In genomic region chr14:77547351-77547750, GRCm38 (mm10) we compare ENCODE assay signal across 18 mouse cellular contexts.
DNase-seq lines count a peak whose midpoint lies in the region; ATAC-seq lines count a peak whose summit lies in the region.
"Had no signal": no experiment of that assay in that cellular context is flagged by ENCODE, and none has a peak within 500 bp of the region (broad histone marks: within the 10 kb centered on the region; RNA-seq: fewer than 3 reads in every experiment).

No protein-coding gene starts in this region.

- DNase-seq in cerebellum, adult 18-20 months = peak; percentile 36 to 49
- DNase-seq in cerebellum, postnatal 4 days (ENCODE audit: low spot score in 2 of 2) = no peak
- peak; percentile 72 for DNase-seq in midbrain, embryonic 11.5 days (ENCODE audit: low spot score, missing footprints)
- DNase-seq in midbrain, embryonic 10.5 days (ENCODE audit: low spot score) = no peak
- DNase-seq in cerebellum, postnatal 10 days = peak; percentile 76 to 81
- DNase-seq in thymus, postnatal 36 days = no peak
- DNase-seq: adrenal gland, postnatal 25 days; gastrocnemius, postnatal 36 days; heart, postnatal 4 days; kidney, postnatal 10 days; lung, postnatal 4 days; thymus, adult 18-20 months; thymus, postnatal 4 days had no signal

- H3K4me3 ChIP-seq in midbrain, embryonic 11.5 days (ENCODE audit: low read depth, low read length) = no peak overlapping the region
- H3K4me3 ChIP-seq in midbrain, embryonic 10.5 days = no peak overlapping the region
- H3K4me3 ChIP-seq: forebrain, embryonic 10.5 days; heart, embryonic 15.5 days; hindbrain, embryonic 15.5 days had no signal

- no peak overlapping the region for H3K4me2 ChIP-seq in midbrain, embryonic 11.5 days
- H3K4me2 ChIP-seq: heart, embryonic 15.5 days; hindbrain, embryonic 15.5 days had no signal

- H3K27ac ChIP-seq in midbrain, embryonic 11.5 days (ENCODE audit: low read depth, low read length) = no peak overlapping the region
- H3K27ac ChIP-seq in midbrain, embryonic 10.5 days (replicated peaks) = no peak overlapping the region
- H3K27ac ChIP-seq: forebrain, embryonic 10.5 days; heart, embryonic 15.5 days; hindbrain, embryonic 15.5 days; liver, embryonic 14.5 days had no signal

- no peaks in the 10 kb centered on the region for H3K27me3 ChIP-seq in midbrain, embryonic 11.5 days (ENCODE audit: control insufficient read depth, insufficient read depth, low read length)
- no peaks in the 10 kb centered on the region for H3K27me3 ChIP-seq in midbrain, embryonic 10.5 days (ENCODE audit: low read depth, poor library complexity, severe bottlenecking)
- H3K27me3 ChIP-seq: heart, embryonic 15.5 days; hindbrain, embryonic 15.5 days had no signal

- no peaks in the 10 kb centered on the region for H3K36me3 ChIP-seq in midbrain, embryonic 11.5 days (ENCODE audit: control insufficient read depth, insufficient read depth, low read length)
- H3K36me3 ChIP-seq in midbrain, embryonic 10.5 days = no peaks in the 10 kb centered on the region
- H3K36me3 ChIP-seq: forebrain, embryonic 10.5 days; heart, embryonic 15.5 days; hindbrain, embryonic 15.5 days had no signal

- 88% methylated on average over 5 of the region's 5 CpGs for WGBS in midbrain, embryonic 11.5 days
- WGBS in midbrain, embryonic 10.5 days = 92% methylated on average over 5 of the region's 5 CpGs

- no peak for ATAC-seq in midbrain, embryonic 11.5 days (ENCODE audit: low FRiP score)
- ATAC-seq in CD4-positive, CD25-positive, alpha-beta regulatory T cell, adult 4 months = no peak

- no peaks in the 10 kb centered on the region for H3K9me3 ChIP-seq in midbrain, embryonic 11.5 days (ENCODE audit: control insufficient read depth, low read length)
- H3K9me3 ChIP-seq in midbrain, embryonic 10.5 days (replicated peaks) = no peaks in the 10 kb centered on the region
- H3K9me3 ChIP-seq: forebrain, embryonic 10.5 days; heart, embryonic 15.5 days; hindbrain, embryonic 15.5 days had no signal

- H3K4me1 ChIP-seq in midbrain, embryonic 11.5 days (ENCODE audit: control insufficient read depth, insufficient read depth, low read length) = no peaks in the 10 kb centered on the region
- H3K4me1 ChIP-seq in midbrain, embryonic 10.5 days = no peaks in the 10 kb centered on the region

- no peak overlapping the region for H3K9ac ChIP-seq in midbrain, embryonic 11.5 days (ENCODE audit: low read length)
- H3K9ac ChIP-seq: heart, embryonic 15.5 days; hindbrain, embryonic 15.5 days; liver, embryonic 14.5 days had no signal

Comparison
In these comparisons a context has a peak if more than half of its experiments do, and no peak if none do; other contexts are left out.
1. DNase-seq: peak in cerebellum, adult 18-20 months (2 of 2), midbrain, embryonic 11.5 days (single experiment) and cerebellum, postnatal 10 days (2 of 2); none in cerebellum, postnatal 4 days (0 of 2), midbrain, embryonic 10.5 days (single experiment) and thymus, postnatal 36 days (0 of 2).